Mouse (Mus musculus) hindbrain, embryonic 13.5 days (tissue): ENCODE data around the gene Hdac4. TPM values are rescaled to one million over a fixed set of nuclear protein-coding genes. Genes with fewer than 3 reads are reported as not detected.

ENCODE experiments used
- ATAC-seq: fragments of 200-750 bp; cut with Nextera tagmentation; 2 replicates; pipeline ENCODE4 v1.8.0; 2017; ENCODE audit warnings: moderate TSS enrichment; ENCODE audit not compliant: low FRiP score
- H3K27ac ChIP-seq: fragments of 300-500 bp; sonication (generic); 2 replicates; pipeline ENCODE4 v1.5.1; 2015; ENCODE audit warnings: inconsistent platforms, mild to moderate bottlenecking, moderate library complexity
- H3K27me3 ChIP-seq: fragments of 300-500 bp; sonication (generic); 2 replicates; pipeline ENCODE4 v1.6.1; 2015; ENCODE audit warnings: mild to moderate bottlenecking, inconsistent platforms
- H3K36me3 ChIP-seq: fragments of 300-500 bp; sonication (generic); 2 replicates; pipeline ENCODE4 v1.6.1; 2015; ENCODE audit warnings: mild to moderate bottlenecking, inconsistent platforms
- H3K4me1 ChIP-seq: fragments of 300-500 bp; sonication (generic); replicated peaks from 2 replicates; pipeline ENCODE4 v1.6.1; 2015; ENCODE audit warnings: inconsistent platforms
- H3K4me2 ChIP-seq: fragments of 300-500 bp; sonication (generic); 2 replicates; pipeline ENCODE4 v1.6.1; 2015; ENCODE audit warnings: inconsistent platforms, mild to moderate bottlenecking, moderate library complexity
- H3K4me3 ChIP-seq: fragments of 300-500 bp; sonication (generic); 2 replicates; pipeline ENCODE4 v1.5.1; 2015; ENCODE audit warnings: mild to moderate bottlenecking, inconsistent platforms
- H3K9ac ChIP-seq: fragments of 300-500 bp; sonication (generic); 2 replicates; pipeline ENCODE4 v1.6.1; 2015; ENCODE audit warnings: mild to moderate bottlenecking, inconsistent platforms
- H3K9me3 ChIP-seq: fragments of 300-500 bp; sonication (generic); 2 replicates; pipeline ENCODE4 v1.6.1; 2016; ENCODE audit warnings: inconsistent platforms
- WGBS: fragments of 180-500 bp; shearing (Covaris S2); methylation state at CpG from one replicate; pipeline ENCODE4 v1.1.7; 2015; 5-methylcytosine and 5-hydroxymethylcytosine counted together
- polyA plus RNA-seq: library from polyadenylated mRNA; unstranded; fragments of >200 nt; fragmentation: Nextera tagmentation; extraction: Ambion mirVana; gene quantifications from 2 replicates; pipeline ENCODE4 v1.2.1, GENCODE M21; 2015

Gene Hdac4
- polyA plus RNA-seq, 1 experiment from 2014 or later: 25.3 TPM

DNA sequence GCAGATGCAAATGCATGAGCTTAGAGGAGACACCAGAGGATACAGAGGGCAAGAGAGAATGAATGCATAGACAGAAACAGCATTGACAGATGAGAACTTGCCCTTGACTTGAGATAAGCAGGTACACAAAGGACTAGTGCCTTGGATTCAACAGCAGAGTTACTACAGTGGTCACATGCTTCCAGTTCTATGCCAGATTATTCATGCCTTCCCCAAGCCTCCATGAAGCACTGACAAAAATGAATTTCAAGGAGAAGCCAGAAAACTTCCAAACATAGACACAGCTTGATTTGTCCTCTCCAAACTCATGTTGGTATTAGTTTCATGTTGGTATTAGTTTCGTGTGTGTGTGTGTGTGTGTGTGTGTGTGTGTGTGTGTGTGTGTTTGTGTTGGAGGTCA is 149.8 kb downstream of the Hdac4 start:
- WGBS: 68% methylated on average over 1 of the region's 1 CpGs
- no peak for ATAC-seq
- Histone ChIP-seq H3K9me3 (no peaks in the 10 kb centered on the region), H3K27ac (no peak overlapping the region), H3K27me3 (no peaks in the 10 kb centered on the region), H3K4me3 (no peak overlapping the region), H3K9ac (no peak overlapping the region), H3K4me2 (no peak overlapping the region), H3K4me1 (peaks cover 10% of the 10 kb centered on the region), H3K36me3 (no peaks in the 10 kb centered on the region)

DNA sequence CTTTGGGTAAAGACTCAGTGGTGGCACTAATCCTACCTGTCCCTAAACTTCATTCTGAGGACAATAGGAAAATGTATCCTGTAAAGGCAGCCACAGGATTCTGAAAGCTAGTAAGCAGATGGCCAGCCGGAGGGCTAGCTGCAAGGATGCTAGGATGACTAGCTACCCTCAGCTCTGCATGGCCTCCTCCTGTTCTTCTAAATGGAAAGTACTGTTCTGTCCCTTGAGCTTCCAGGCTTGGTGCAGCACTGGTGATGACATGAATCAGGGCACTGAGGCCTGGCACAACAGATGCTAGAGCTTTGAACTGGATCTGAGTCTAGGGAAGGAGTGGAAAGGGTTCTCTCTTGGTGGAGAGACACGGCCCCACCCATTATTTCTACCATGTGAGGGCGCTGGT is 150.6 kb downstream of the Hdac4 start:
- ATAC-seq: no peak
- WGBS: 83% methylated on average over 3 of the region's 3 CpGs
- Histone ChIP-seq H3K9ac (no peak overlapping the region), H3K36me3 (no peaks in the 10 kb centered on the region), H3K4me3 (no peak overlapping the region), H3K9me3 (no peaks in the 10 kb centered on the region), H3K27ac (no peak overlapping the region), H3K4me2 (no peak overlapping the region), H3K27me3 (no peaks in the 10 kb centered on the region), H3K4me1 (peaks cover 7% of the 10 kb centered on the region)

DNA sequence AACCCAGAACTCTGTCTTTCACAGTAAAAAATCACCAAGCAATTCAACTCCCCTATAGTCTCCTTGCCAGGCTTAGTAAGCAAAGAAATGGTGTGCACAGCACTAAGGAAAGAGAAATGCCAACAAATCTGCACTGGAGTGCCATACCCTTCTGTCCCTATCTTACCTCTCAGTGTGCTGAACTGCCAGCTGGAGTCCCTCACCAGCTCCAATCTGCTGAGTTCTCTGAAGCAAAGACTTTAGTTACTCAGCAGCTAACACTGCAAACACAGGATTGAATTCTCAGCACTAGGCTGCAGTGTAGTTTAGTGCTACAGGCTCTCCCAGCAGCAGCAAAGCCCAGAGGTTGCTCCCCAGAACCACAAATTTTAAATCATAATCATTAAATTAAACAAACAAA is 151.5 kb downstream of the Hdac4 start:
- ATAC-seq: no peak
- H3K4me3 ChIP-seq: no peak overlapping the region

DNA sequence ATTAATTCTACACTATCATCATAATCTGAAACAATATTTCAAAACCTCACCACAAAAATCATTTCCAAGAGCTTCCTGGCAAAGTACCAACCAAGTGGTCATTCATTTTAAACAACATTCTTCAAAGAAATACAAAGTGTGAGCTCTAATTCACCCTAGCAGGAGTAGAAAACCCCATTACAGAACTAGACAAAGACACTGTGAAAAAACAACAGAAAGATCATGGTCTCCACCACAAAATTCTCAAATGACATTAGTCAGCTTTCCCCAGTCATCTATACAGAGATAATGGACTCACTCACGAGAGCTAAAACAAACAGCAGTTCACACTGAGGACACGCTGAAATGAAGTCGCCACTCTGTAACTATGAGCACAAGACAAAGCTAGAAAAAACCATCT is 153.4 kb downstream of the Hdac4 start:
- Histone ChIP-seq H3K9ac (no peak overlapping the region), H3K9me3 (no peaks in the 10 kb centered on the region), H3K27ac (no peak overlapping the region), H3K4me3 (no peak overlapping the region), H3K27me3 (no peaks in the 10 kb centered on the region), H3K4me2 (no peak overlapping the region), H3K36me3 (no peaks in the 10 kb centered on the region), H3K4me1 (peaks cover 17% of the 10 kb centered on the region)
- WGBS: 44% methylated on average over 3 of the region's 3 CpGs
- ATAC-seq: no peak

More for the DNA sequence above, 151.5 kb downstream of the Hdac4 start:
- Histone ChIP-seq H3K9ac (no peak overlapping the region), H3K9me3 (no peaks in the 10 kb centered on the region), H3K27me3 (no peaks in the 10 kb centered on the region), H3K27ac (no peak overlapping the region), H3K4me2 (no peak overlapping the region), H3K36me3 (no peaks in the 10 kb centered on the region), H3K4me1 (peaks cover 12% of the 10 kb centered on the region)

DNA sequence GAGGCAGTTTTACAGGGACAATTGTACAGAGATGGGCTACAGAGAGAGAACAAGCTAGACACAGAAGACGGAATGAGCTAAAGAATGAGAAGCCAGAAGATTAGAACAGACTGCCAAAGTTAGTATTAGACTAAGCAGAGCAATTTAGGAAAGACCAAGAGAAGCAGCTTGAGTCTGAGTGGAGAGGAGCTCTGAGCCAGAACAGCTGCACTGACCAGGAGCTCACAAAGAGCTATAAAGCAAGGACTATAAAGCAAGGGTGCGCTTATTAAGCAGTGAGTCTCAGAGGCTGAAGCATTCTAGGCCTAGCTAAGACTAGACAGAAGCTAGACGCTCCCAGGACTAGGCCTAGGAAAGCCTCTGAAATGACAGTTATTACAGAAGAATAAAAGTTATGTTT is 154.2 kb downstream of the Hdac4 start:
- Histone ChIP-seq H3K27ac (no peak overlapping the region), H3K27me3 (no peaks in the 10 kb centered on the region), H3K4me2 (no peak overlapping the region), H3K9ac (no peak overlapping the region), H3K4me3 (no peak overlapping the region), H3K9me3 (no peaks in the 10 kb centered on the region), H3K4me1 (peaks cover 24% of the 10 kb centered on the region), H3K36me3 (no peaks in the 10 kb centered on the region)
- 86% methylated on average over 3 of the region's 3 CpGs for WGBS
- ATAC-seq: no peak

DNA sequence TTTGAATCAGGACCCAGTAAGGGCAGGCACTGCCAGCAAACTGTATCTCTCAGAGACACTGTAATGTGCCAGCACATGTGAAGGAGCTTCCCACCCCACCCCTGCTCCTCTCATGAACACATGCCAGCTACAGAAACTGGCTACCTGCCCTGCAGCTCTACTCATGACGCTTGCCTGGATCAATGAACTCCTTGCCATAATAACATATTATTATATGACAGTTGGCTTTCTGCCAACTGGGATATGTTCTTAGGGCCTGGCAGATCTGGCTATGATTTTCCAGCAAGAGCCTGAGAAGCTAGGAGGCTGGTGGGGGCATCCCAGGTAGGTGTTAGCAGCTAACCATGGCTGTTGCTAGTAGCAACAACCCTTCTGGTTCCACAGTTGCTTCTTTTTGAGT is 156.8 kb downstream of the Hdac4 start:
- H3K4me2 ChIP-seq: no peak overlapping the region
- H3K9ac ChIP-seq: no peak overlapping the region
- peaks cover 34% of the 10 kb centered on the region for H3K4me1 ChIP-seq
- no peak for ATAC-seq
- H3K4me3 ChIP-seq: no peak overlapping the region
- 36% methylated on average over 1 of the region's 1 CpGs for WGBS
- H3K27me3 ChIP-seq: no peaks in the 10 kb centered on the region
- 0 out of 2 replicates have a peak, but pooled peaks cover 3% of the 10 kb centered on the region for H3K36me3 ChIP-seq
- H3K9me3 ChIP-seq: no peaks in the 10 kb centered on the region
- H3K27ac ChIP-seq: no peak overlapping the region

DNA sequence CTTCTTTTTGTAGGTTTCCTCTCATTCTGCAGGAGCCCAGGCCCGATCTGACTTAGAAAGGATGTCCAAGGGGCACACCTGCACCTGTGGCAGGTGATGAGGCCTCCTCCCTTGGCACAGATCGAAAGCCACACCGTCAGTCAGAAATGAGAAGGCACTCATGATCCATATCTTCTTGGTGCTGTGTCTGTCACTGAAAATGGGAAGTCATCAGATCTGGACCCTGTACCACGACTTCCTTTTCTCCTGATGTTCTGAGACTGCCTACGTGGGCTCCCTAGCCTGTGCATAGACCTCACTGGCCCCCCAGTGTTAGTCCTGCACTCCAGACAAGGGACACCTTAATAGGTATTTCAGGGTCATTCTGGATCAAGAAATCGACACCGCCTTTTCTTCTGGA is 158.5 kb downstream of the Hdac4 start:
- 0 out of 2 replicates have a peak, but pooled peaks cover 3% of the 10 kb centered on the region for H3K36me3 ChIP-seq
- H3K9ac ChIP-seq: no peak overlapping the region
- no peak for ATAC-seq
- H3K4me1 ChIP-seq: peaks cover 33% of the 10 kb centered on the region
- H3K9me3 ChIP-seq: no peaks in the 10 kb centered on the region
- WGBS: 95% methylated on average over 7 of the region's 7 CpGs
- no peak overlapping the region for H3K27ac ChIP-seq
- no peak overlapping the region for H3K4me3 ChIP-seq
- H3K4me2 ChIP-seq: no peak overlapping the region
- H3K27me3 ChIP-seq: no peaks in the 10 kb centered on the region

DNA sequence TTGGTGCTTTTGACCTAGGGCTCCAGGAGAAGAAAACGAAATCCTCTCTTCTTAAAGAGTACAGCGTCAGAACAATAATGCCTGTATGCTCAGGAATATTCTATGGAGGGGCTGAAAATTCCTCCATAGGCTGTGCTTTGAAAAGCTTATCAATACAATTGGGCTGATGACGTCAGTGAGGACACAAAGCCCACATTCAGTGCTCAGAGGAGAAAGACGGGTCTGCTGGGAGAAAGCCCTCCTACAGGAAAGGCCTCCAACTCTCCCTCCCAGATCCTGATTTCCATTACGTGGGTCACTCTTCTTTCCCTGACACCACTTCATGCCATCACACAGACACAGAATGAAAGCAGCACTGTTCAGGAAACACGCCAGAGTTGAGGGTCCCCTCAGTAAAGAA is 159.7 kb downstream of the Hdac4 start:
- Histone ChIP-seq H3K27ac (no peak overlapping the region), H3K4me2 (no peak overlapping the region), H3K27me3 (no peaks in the 10 kb centered on the region), H3K9ac (no peak overlapping the region), H3K4me3 (no peak overlapping the region), H3K4me1 (peaks cover 33% of the 10 kb centered on the region), H3K36me3 (0 out of 2 replicates have a peak, but pooled peaks cover 3% of the 10 kb centered on the region), H3K9me3 (no peaks in the 10 kb centered on the region)
- WGBS: 36% methylated on average over 6 of the region's 6 CpGs
- ATAC-seq: no peak

DNA sequence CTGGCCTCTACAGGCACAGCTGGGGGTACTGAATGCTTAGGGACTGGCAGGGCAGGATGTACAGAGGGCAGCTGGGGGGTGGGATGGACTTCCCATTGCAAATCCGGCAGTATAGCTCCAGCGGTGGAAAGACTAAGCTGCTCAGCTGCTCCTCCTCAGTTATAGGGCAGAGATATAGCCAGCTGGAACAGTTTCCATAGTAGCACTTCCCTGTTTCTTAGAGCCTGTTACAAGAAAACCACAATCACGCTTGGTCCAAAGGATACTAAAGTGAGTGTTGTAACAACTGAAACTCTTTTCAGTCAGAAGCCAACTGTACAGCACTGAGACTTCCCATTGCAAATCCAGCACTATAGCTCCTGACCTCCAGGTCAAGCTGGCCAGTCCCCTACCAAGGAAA is 161.3 kb downstream of the Hdac4 start:
- Histone ChIP-seq H3K27ac (no peak overlapping the region), H3K9me3 (no peaks in the 10 kb centered on the region), H3K9ac (no peak overlapping the region), H3K4me3 (no peak overlapping the region), H3K27me3 (no peaks in the 10 kb centered on the region), H3K36me3 (peaks cover 13% of the 10 kb centered on the region), H3K4me1 (peaks cover 35% of the 10 kb centered on the region), H3K4me2 (no peak overlapping the region)
- ATAC-seq: no peak
- 69% methylated on average over 3 of the region's 3 CpGs for WGBS

DNA sequence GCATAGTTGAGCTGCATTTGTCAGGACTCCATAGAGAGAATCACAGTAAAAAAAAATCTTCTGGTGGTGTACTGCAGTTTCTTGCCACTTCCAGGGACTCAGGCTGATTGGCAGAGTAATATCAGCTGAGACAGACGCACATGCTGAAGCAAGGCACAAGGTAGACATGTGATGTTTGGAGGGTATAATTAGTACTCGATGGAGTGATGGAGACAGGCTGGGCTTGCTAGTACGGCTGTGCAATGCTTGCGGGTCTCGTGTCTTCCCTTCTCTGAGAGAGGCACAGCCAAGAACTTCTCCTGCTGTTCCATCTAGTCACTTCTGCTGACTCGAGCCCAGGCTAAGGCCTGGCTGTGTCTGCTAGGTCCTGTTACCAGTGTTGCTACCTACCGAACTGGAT is 162.0 kb downstream of the Hdac4 start:
- H3K27ac ChIP-seq: no peak overlapping the region
- no peaks in the 10 kb centered on the region for H3K27me3 ChIP-seq
- no peaks in the 10 kb centered on the region for H3K9me3 ChIP-seq
- H3K4me1 ChIP-seq: peaks cover 28% of the 10 kb centered on the region
- no peak overlapping the region for H3K4me3 ChIP-seq
- H3K36me3 ChIP-seq: peaks cover 15% of the 10 kb centered on the region
- no peak overlapping the region for H3K4me2 ChIP-seq
- ATAC-seq: no peak
- no peak overlapping the region for H3K9ac ChIP-seq
- 91% methylated on average over 7 of the region's 7 CpGs for WGBS

DNA sequence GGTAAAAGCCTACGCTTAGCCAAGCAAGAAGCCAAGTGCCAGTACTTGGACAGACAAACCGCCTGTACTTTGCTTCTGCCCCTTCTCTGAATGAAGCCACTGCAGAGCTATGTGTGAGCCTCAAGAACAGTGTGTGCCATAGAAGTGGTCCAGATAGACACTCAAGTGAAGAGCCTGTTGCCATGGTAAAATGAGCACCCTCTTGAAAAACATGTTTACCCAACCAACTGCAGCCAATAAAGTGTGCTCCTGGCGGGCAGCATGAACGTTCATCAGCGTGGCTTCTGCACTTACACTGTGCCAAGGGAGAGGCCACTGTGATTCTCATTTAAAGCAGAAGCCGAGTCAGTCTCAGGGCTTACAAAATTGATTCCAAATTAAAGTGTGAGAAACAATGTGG is 165.0 kb downstream of the Hdac4 start:
- Histone ChIP-seq H3K4me2 (no peak overlapping the region), H3K9ac (no peak overlapping the region), H3K4me3 (no peak overlapping the region), H3K4me1 (peaks cover 14% of the 10 kb centered on the region), H3K27me3 (no peaks in the 10 kb centered on the region), H3K36me3 (peaks cover 26% of the 10 kb centered on the region), H3K27ac (no peak overlapping the region), H3K9me3 (no peaks in the 10 kb centered on the region)
- 83% methylated on average over 6 of the region's 6 CpGs for WGBS
- ATAC-seq: no peak

DNA sequence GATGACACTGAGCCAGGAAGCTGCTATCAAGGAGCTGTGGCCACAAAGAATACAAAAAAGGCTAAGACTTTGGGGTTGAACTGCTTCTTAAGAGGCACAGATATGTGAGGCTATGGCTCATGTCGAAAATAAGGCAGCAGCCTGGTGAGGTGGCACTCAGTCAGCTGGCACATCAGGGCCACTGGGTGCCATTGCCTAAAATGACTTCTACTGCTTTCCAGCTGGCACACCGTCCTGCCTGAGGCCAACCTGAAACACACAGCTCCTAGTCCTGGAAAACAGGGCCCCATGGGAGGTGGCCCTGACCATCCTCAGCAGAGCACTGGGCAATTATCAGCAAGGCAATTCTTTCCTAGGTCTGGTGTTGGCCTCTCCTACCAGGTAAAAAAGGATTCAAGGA is 167.3 kb downstream of the Hdac4 start:
- H3K9me3 ChIP-seq: no peaks in the 10 kb centered on the region
- H3K36me3 ChIP-seq: peaks cover 23% of the 10 kb centered on the region
- peaks cover 8% of the 10 kb centered on the region for H3K4me1 ChIP-seq
- WGBS: 89% methylated on average over 2 of the region's 2 CpGs
- no peak overlapping the region for H3K4me3 ChIP-seq
- H3K27ac ChIP-seq: no peak overlapping the region
- H3K27me3 ChIP-seq: no peaks in the 10 kb centered on the region
- no peak for ATAC-seq
- H3K9ac ChIP-seq: no peak overlapping the region
- H3K4me2 ChIP-seq: no peak overlapping the region

DNA sequence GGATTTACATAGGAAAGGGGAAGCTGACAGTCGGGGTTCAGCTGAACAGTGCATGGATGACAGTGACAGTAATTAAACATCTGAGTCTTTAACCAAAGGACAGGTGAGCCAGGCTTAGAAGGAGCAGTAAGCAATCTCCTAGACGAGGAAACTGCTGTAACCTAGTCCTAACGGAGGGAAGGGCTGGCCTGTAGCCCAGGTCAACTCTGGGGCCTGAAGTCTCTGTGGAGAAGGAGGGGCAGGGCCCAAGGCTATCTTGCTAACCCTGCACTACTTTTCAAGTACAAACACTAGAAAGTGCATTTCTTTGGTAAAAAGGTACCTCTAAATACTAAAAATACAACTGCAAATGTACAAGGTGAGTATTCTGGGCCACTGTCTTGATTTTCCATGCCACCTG is 169.1 kb downstream of the Hdac4 start:
- no peak for ATAC-seq
- H3K36me3 ChIP-seq: peaks cover 23% of the 10 kb centered on the region
- H3K27me3 ChIP-seq: no peaks in the 10 kb centered on the region
- H3K4me1 ChIP-seq: peaks cover 16% of the 10 kb centered on the region
- H3K27ac ChIP-seq: no peak overlapping the region
- 92% methylated on average over 3 of the region's 3 CpGs for WGBS
- no peak overlapping the region for H3K9ac ChIP-seq
- H3K9me3 ChIP-seq: no peaks in the 10 kb centered on the region
- no peak overlapping the region for H3K4me2 ChIP-seq
- H3K4me3 ChIP-seq: no peak overlapping the region

DNA sequence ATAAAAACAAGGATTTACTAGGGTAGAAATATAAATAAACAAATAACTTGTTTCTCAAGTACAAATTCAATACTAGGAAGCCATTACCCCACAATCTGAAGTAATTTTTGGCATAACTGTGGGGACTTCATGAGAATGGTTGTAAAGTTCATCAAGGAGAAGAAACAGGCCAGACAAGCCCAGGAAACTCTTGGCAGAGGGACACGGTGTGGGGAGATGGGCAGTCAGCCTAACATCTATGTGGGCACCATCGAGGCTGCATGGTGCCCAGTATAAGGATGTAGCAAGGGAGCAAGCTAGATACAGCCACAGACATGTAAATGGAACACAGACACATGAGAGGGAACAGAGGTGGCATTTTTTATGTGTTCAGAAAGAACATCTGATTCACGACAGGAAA is 171.6 kb downstream of the Hdac4 start:
- 86% methylated on average over 3 of the region's 3 CpGs for WGBS
- Histone ChIP-seq H3K27me3 (no peaks in the 10 kb centered on the region), H3K9me3 (no peaks in the 10 kb centered on the region), H3K4me1 (peaks cover 14% of the 10 kb centered on the region), H3K4me2 (no peak overlapping the region), H3K9ac (no peak overlapping the region), H3K27ac (no peak overlapping the region), H3K4me3 (no peak overlapping the region), H3K36me3 (peaks cover 11% of the 10 kb centered on the region)
- ATAC-seq: no peak
